Mouse (Mus musculus) forebrain, embryonic 16.5 days (tissue): ENCODE results near the gene Mei1. TPM values are rescaled to one million over a fixed set of nuclear protein-coding genes. Genes with fewer than 3 reads are reported as not detected.

Experiments used
- polyA plus RNA-seq: library from polyadenylated mRNA; unstranded; fragments of >200 nt; fragmentation: Nextera tagmentation; extraction: Ambion mirVana; gene quantifications from 2 replicates; pipeline ENCODE4 v1.2.1, GENCODE M21; 2015

Mei1 gene
- polyA plus RNA-seq, 1 experiment from 2014 or later: not detected

Other genes with a start within 250 kb of the Mei1 start
- 19.4 and 23.8 TPM in 2 replicates for gene Tob2, start 211.2 kb upstream of the Mei1 start, polyA plus RNA-seq
- gene Phf5a, start 198.1 kb upstream of the Mei1 start, polyA plus RNA-seq: 130 and 132 TPM in 2 replicates
- 259 and 260 TPM in 2 replicates for gene Aco2, start 197.7 kb upstream of the Mei1 start, polyA plus RNA-seq
- gene Polr3h, start 143.8 kb upstream of the Mei1 start, polyA plus RNA-seq: 93.8 and 103 TPM in 2 replicates
- 133 and 182 TPM in 2 replicates for gene Csdc2, start 133.2 kb upstream of the Mei1 start, polyA plus RNA-seq
- gene Pmm1, start 109.1 kb upstream of the Mei1 start, polyA plus RNA-seq: 89.9 and 100 TPM in 2 replicates
- not detected in 2 replicates for gene 1700029P11Rik, start 89.5 kb upstream of the Mei1 start, polyA plus RNA-seq
- 63.0 and 63.1 TPM in 2 replicates for gene Xrcc6, start 82.2 kb upstream of the Mei1 start, polyA plus RNA-seq
- gene Desi1, start 36.1 kb upstream of the Mei1 start, polyA plus RNA-seq: 45.4 and 47.4 TPM in 2 replicates
- 284 and 285 TPM in 2 replicates for gene Snu13, start 22.4 kb upstream of the Mei1 start, polyA plus RNA-seq
- gene 4930407I10Rik, start 10.8 kb upstream of the Mei1 start, polyA plus RNA-seq: not detected in 2 replicates
- gene Ccdc134, start 57.9 kb downstream of the Mei1 start, polyA plus RNA-seq: 16.2 and 16.3 TPM in 2 replicates
- 229 and 232 TPM in 2 replicates for gene Srebf2, start 77.2 kb downstream of the Mei1 start, polyA plus RNA-seq
- gene Shisa8, start 142.8 kb downstream of the Mei1 start, polyA plus RNA-seq: 0.66 and 0.70 TPM in 2 replicates
- gene Tnfrsf13c, start 154.4 kb downstream of the Mei1 start, polyA plus RNA-seq: 0.10 and 0.25 TPM in 2 replicates
- 29.8 and 34.6 TPM in 2 replicates for gene Cenpm, start 174.8 kb downstream of the Mei1 start, polyA plus RNA-seq
- gene 1500009C09Rik, start 182.4 kb downstream of the Mei1 start, polyA plus RNA-seq: 17.0 and 18.6 TPM in 2 replicates
- 427 TPM in 2 replicates for gene Sept3, start 204.9 kb downstream of the Mei1 start, polyA plus RNA-seq
- 0.15 TPM in 1 of 2 replicates, not detected in the other for gene Wbp2nl, start 229.0 kb downstream of the Mei1 start, polyA plus RNA-seq